Mouse (Mus musculus) adrenal gland, postnatal 0 days (tissue): Measurements from ENCODE around the gene Inmt. TPM values are rescaled to one million over a fixed set of nuclear protein-coding genes. Genes with fewer than 3 reads are reported as not detected.

ENCODE experiments used
- polyA plus RNA-seq: library from polyadenylated mRNA; unstranded; fragments of >200 nt; fragmentation: Nextera tagmentation; extraction: Ambion mirVana; gene quantifications from 2 replicates; pipeline ENCODE4 v1.2.1, GENCODE M21; 2015

The Inmt gene
- 0.24 and 1.2 TPM in 2 replicates for polyA plus RNA-seq

DNA sequence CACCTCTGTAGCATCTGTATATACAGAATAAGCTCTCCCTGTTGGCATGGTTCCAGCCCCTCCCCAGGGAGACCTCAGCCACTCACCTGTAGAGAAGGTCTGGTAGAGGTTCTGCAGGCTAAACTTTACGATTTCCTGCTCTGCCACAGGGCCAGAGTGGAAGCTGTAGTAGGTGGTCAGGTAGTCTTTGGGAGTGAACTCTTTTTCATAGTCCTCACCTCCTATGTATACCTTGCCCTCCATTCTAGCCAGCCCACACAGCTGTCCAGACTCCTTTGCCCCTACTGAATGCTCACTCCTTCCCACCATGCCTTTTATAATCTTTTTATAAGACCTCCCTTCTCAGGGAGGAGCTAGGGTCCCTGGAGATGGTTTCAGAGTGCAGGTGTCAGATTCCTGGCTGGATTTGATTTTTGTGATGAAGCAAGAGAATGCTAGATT lies at the start of gene Inmt:
TSS of gene Inmt (minus strand) at position 303 of the 441 bp plus-strand sequence.

DNA sequence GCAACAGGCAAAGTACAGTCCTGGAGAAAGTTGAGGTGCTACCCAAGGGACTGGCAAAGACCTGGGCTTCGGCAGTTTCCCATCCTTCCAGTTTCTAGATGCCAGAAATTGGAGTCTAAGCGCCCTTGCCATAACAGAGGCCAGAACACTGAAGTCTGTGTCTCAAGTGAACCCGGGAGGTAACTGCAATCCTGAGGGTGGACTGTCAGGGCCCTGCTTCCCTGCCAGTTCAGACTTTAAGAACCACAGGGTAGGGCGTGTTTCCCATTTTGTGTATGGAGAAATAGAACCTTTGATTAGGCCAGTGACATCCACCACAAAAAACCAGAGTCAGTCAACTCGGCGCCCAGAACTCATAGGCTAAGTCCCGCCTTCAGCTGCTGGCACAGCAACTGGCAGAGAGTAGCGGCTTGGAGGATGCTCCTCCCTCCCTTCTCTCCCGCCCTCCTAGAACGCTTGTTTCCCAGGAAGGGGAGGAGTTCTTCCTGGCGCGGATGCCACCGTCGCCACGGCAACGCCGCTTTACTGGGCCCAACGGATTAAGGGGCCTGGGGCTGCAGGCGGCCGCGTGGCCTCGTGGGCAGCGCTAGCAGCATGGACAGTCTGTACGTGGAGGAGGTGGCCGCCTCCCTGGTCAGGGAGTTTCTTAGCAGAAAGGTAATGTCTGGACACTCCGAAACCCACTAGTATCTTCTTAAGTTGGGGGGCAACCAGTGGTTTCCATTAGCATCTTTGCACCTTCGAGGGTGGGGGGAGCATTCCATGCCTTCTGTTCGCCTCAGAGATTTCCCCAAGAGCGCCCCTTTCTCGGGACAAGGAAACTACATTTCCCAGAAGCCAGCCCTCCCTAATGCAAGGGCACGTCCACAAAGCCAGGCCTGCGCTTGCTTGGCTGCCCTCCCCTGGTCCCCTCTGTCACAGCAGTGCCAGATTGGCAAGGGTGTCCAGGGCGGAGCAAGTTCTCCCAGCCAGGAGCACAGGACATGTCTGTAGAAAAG lies 28.4 kb upstream of the Inmt start, which contains the start of gene Mindy4:
TSS of gene Mindy4 (plus strand) at position 471 of the 998 bp plus-strand sequence.

DNA sequence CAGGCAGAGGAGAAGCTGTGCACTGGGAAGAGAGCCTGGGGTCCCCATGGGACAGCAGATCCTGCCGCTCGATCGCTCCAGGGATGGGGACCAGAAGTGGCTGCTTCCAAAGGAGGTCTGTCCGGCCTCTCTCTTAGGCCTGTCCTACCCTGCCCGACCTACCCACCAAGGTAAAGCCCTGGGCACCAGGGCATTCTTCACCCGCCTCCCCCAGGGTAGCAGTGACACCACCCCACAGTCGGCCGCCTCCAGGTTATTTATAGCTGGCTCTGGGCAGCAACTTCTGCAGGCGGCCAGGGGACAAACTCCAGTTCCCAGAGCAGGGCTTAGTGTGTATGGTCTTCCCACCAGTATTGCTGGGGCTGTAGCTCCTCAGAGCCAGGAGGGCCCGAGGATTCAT lies 42.0 kb downstream of the Inmt start, which contains the start of gene Crhr2:
TSS of gene Crhr2 (minus strand) at position 223 of the 400 bp plus-strand sequence.

Other genes starting within 250 kb of the Inmt start
- gene Nod1, start 202.4 kb downstream of the Inmt start, polyA plus RNA-seq, result 3.7 and 3.9 TPM in 2 replicates
- 8.3 and 12.6 TPM in 2 replicates for gene Ggct, start 182.1 kb downstream of the Inmt start, polyA plus RNA-seq
- 71.8 and 77.5 TPM in 2 replicates for gene Gars, start 137.0 kb downstream of the Inmt start, polyA plus RNA-seq
- not detected in 2 replicates for gene Crhr2, start 42.0 kb downstream of the Inmt start, polyA plus RNA-seq
- gene Mindy4, start 28.3 kb upstream of the Inmt start, polyA plus RNA-seq, result 5.8 and 7.0 TPM in 2 replicates
- 38.6 and 41.0 TPM in 2 replicates for gene Aqp1, start 161.4 kb upstream of the Inmt start, polyA plus RNA-seq
- 0.20 TPM in 1 of 2 replicates, not detected in the other for gene Ghrhr, start 201.3 kb upstream of the Inmt start, polyA plus RNA-seq